Mouse (Mus musculus): ENCODE measurements at regions not wholly inside any gene's neighbourhood (a gene's known extent, or its start where the extent isn't known, plus 50 kb on each side); places are given as distances from the start of the nearest gene placed in this dataset.
A peak's percentile ranks its signal among the peaks of the same experiment; 100 is the strongest.

DNA sequence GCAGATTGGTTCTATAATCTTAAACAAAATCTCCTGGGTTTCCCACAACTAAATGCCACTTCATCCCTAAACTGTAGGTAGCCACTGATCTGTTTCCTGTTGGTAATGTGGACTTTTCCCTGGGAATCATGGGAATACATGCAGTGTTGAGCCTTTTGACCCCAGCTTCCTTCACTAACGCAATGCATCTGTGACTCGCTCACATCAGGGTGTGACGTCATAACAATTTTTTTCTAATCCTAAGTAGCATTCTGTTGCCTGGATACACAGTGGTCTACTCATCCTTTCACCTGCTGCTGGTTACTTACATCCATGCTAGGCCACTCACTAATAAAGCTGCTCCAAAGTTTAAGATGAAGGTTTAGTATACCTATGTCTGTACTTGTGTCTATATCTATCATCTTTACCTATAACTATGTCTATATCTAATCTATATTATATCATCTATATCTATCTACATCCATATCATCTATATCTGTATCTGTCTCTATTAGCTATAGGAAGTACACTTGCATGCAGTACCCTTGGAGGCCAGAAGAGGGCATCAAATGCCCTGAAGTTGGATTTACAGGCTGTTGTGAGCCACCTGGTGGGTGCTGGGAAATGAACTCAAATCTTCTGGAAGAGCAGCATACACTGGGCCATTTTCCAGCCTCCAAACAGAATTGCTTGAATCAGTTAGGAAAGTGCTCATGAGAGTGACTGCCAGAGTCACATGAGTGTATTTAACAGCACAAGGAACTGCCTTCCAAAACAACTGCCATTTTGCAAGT is 157.5 kb upstream of the Rpl34 start:
- H3K4me1 ChIP-seq (ENCODE audit: control insufficient read depth, insufficient read depth, insufficient read length, low read length) = peaks cover 4% of the 10 kb centered on the region; the same call in 1 of the 2 replicates
- no peak overlapping the region for H3K4me3 ChIP-seq (ENCODE audit: low read depth, low read length)
- 78% methylated on average over 3 of the region's 3 CpGs for WGBS
- H3K36me3 ChIP-seq (ENCODE audit: control insufficient read depth, insufficient read depth, low read length) = no peaks in the 10 kb centered on the region
- peak; percentile 78; the same call in 1 of the 2 replicates for TF ChIP-seq CTCF (IDR thresholded peaks at IDR 0.05; ENCODE audit: extremely low read depth, insufficient read length, insufficient replicate concordance, low read depth, low read length)
- TF ChIP-seq POLR2A (IDR thresholded peaks at IDR 0.05; ENCODE audit: low read depth, low read length) = no peak
- no peak overlapping the region for H3K27ac ChIP-seq (ENCODE audit: insufficient read depth, low read depth, low read length)
- no peaks in the 10 kb centered on the region for H3K27me3 ChIP-seq (ENCODE audit: control insufficient read depth, insufficient read depth, low read length)

DNA sequence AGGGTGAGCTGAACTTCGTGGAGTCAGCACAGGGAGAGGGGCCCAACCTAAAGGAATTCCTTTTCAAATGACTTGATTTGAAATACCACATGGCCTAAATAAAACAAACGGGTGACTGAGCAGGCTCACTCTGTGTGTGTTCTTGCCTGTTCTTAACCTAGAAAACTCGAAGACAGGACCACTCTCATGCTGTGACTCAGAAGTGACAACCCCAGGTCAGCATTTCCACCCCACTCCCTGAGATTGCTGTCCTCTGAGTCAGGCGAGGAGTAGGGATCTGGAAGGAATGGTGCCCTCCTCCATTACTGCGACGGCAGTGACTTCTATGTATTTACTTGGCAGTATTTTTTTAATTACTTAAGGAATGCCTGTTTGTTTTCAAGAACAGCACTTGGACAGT is 155.8 kb upstream of the Rpl34 start:
- no peak overlapping the region for H3K27ac ChIP-seq (ENCODE audit: insufficient read depth, low read depth, low read length)
- H3K4me1 ChIP-seq (ENCODE audit: control insufficient read depth, insufficient read depth, insufficient read length, low read length) = no peaks in the 10 kb centered on the region
- no peak overlapping the region for H3K4me3 ChIP-seq (ENCODE audit: low read depth, low read length)
- H3K27me3 ChIP-seq (ENCODE audit: control insufficient read depth, insufficient read depth, low read length) = no peaks in the 10 kb centered on the region
- H3K36me3 ChIP-seq (ENCODE audit: control insufficient read depth, insufficient read depth, low read length) = no peaks in the 10 kb centered on the region
- 71% methylated on average over 6 of the region's 6 CpGs for WGBS
- no peak for TF ChIP-seq CTCF (IDR thresholded peaks at IDR 0.05; ENCODE audit: extremely low read depth, insufficient read length, insufficient replicate concordance, low read depth, low read length)
- no peak for TF ChIP-seq POLR2A (IDR thresholded peaks at IDR 0.05; ENCODE audit: low read depth, low read length)

DNA sequence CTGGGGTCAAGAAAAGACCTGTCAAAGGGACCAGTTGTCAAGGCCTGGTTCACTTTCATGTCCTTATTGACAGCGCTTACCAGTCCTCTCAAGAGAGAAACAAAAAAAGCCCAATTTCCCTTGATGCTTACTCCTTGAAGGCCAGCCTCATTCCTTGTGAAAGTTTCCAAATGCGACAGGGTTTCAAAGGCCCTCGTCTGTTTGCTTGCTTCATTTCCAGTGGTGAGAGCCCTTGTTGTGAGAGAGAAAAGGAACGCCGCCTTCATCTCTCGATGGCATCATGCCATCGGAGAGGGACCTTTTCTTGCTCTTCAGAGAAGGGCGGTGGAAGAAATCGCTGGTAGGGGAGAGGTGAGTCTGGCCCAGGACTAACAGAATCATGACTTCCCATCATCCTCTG is 154.2 kb upstream of the Rpl34 start:
- no peaks in the 10 kb centered on the region for H3K4me1 ChIP-seq (ENCODE audit: control insufficient read depth, insufficient read depth, insufficient read length, low read length)
- no peak for TF ChIP-seq CTCF (IDR thresholded peaks at IDR 0.05; ENCODE audit: extremely low read depth, insufficient read length, insufficient replicate concordance, low read depth, low read length)
- no peak for TF ChIP-seq POLR2A (IDR thresholded peaks at IDR 0.05; ENCODE audit: low read depth, low read length)
- 93% methylated on average over 9 of the region's 9 CpGs for WGBS
- H3K27ac ChIP-seq (ENCODE audit: insufficient read depth, low read depth, low read length) = no peak overlapping the region
- no peak overlapping the region for H3K4me3 ChIP-seq (ENCODE audit: low read depth, low read length)
- no peaks in the 10 kb centered on the region for H3K36me3 ChIP-seq (ENCODE audit: control insufficient read depth, insufficient read depth, low read length)
- H3K27me3 ChIP-seq (ENCODE audit: control insufficient read depth, insufficient read depth, low read length) = no peaks in the 10 kb centered on the region

DNA sequence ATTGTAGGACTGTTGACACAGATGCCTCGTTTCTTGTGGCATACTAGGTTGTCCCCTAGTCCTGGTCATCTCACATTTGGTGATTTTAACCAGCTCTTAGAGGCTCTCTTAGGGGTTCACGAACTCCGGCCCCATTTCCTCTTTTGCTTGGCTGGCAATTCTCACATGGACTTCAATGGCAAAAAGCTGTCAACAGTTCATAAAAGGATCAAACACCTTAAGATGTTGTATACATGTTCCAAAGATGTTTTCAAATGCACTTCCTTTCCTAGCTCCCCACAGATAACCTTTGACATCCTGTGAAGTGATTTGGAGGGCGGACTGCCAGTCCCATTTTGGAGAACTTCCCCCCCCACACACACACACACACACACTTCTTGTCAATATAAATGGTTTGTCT is 153.7 kb upstream of the Rpl34 start:
- TF ChIP-seq POLR2A (IDR thresholded peaks at IDR 0.05; ENCODE audit: low read depth, low read length) = no peak
- no peak for TF ChIP-seq CTCF (IDR thresholded peaks at IDR 0.05; ENCODE audit: extremely low read depth, insufficient read length, insufficient replicate concordance, low read depth, low read length)
- no peak overlapping the region for H3K27ac ChIP-seq (ENCODE audit: insufficient read depth, low read depth, low read length)
- no peak overlapping the region for H3K4me3 ChIP-seq (ENCODE audit: low read depth, low read length)
- H3K4me1 ChIP-seq (ENCODE audit: control insufficient read depth, insufficient read depth, insufficient read length, low read length) = no peaks in the 10 kb centered on the region
- no peaks in the 10 kb centered on the region for H3K36me3 ChIP-seq (ENCODE audit: control insufficient read depth, insufficient read depth, low read length)
- WGBS = 70% methylated on average over 4 of the region's 4 CpGs
- H3K27me3 ChIP-seq (ENCODE audit: control insufficient read depth, insufficient read depth, low read length) = no peaks in the 10 kb centered on the region

DNA sequence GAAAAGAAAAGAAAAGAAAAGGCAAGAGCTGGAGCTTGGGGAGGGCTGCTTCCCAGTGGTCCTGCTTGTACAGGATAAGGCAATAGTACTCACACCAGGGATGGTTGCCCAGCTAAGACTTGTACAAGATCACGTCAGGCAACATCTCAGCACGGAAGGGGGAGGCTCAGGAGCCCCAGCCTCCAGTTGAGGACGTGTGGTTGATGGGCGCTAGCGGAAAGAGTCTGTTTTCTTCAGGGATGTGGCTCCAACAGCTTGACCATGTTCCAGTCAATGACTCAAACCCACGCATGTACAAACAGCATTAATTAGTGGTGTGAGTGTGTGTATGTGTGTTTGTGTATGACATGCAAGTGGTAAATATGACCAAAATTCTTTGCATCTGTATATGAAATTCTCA is 153.1 kb upstream of the Rpl34 start:
- Histone ChIP-seq H3K4me3 (ENCODE audit: low read depth, low read length) (no peak overlapping the region), H3K27me3 (ENCODE audit: control insufficient read depth, insufficient read depth, low read length) (no peaks in the 10 kb centered on the region), H3K36me3 (ENCODE audit: control insufficient read depth, insufficient read depth, low read length) (no peaks in the 10 kb centered on the region), H3K4me1 (ENCODE audit: control insufficient read depth, insufficient read depth, insufficient read length, low read length) (no peaks in the 10 kb centered on the region), H3K27ac (ENCODE audit: insufficient read depth, low read depth, low read length) (no peak overlapping the region)
- TF ChIP-seq CTCF (IDR thresholded peaks at IDR 0.05; ENCODE audit: extremely low read depth, insufficient read length, insufficient replicate concordance, low read depth, low read length) = no peak
- TF ChIP-seq POLR2A (IDR thresholded peaks at IDR 0.05; ENCODE audit: low read depth, low read length) = no peak
- 93% methylated on average over 6 of the region's 6 CpGs for WGBS

DNA sequence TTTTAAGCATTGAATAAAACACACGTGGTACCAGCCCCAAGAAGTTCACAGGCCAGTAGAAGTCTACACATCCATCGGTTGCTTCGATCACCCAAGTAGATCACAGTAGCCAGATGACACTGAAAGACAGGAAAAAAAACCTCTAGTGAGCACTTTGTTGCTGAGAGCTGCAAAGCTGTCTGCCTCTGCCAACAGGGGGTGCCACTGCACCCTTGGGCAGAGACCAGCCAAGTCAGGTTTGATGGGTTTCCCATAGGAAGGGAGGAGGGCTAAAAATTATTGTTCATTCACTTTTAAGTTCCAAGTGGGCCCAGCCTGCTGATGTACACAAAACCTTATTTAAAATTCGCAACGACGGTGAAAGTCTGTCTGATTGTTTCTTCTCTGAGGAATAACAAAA is 150.3 kb upstream of the Rpl34 start:
- TF ChIP-seq CTCF (IDR thresholded peaks at IDR 0.05; ENCODE audit: extremely low read depth, insufficient read length, insufficient replicate concordance, low read depth, low read length) (peak; percentile 37; the same call in 1 of the 2 replicates), POLR2A (IDR thresholded peaks at IDR 0.05; ENCODE audit: low read depth, low read length) (no peak)
- Histone ChIP-seq H3K4me3 (ENCODE audit: low read depth, low read length) (no peak overlapping the region), H3K36me3 (ENCODE audit: control insufficient read depth, insufficient read depth, low read length) (no peaks in the 10 kb centered on the region), H3K27me3 (ENCODE audit: control insufficient read depth, insufficient read depth, low read length) (no peaks in the 10 kb centered on the region), H3K27ac (ENCODE audit: insufficient read depth, low read depth, low read length) (no peak overlapping the region), H3K4me1 (ENCODE audit: control insufficient read depth, insufficient read depth, insufficient read length, low read length) (no peaks in the 10 kb centered on the region)
- WGBS = 84% methylated on average over 6 of the region's 6 CpGs

DNA sequence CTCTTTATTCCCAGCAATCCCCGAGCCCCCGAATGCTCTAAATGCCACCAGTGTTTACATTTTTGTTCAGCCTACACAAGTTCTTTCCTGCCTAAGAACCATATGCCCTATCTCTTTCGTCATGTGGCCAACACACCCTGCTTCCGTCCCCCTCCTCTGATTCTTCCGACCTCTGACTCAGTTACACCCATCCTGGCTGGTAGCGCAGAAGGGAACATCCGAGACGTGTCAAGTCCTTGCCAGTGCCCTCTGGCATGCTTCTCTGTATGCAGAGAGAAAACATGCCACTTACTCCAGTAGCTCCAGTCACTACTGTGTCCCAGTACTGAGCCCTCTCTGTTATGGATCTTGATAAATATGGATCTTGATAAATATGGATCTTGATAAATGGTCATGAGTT is 149.3 kb upstream of the Rpl34 start:
- no peak for TF ChIP-seq CTCF (IDR thresholded peaks at IDR 0.05; ENCODE audit: extremely low read depth, insufficient read length, insufficient replicate concordance, low read depth, low read length)
- TF ChIP-seq POLR2A (IDR thresholded peaks at IDR 0.05; ENCODE audit: low read depth, low read length) = no peak
- Histone ChIP-seq H3K27ac (ENCODE audit: insufficient read depth, low read depth, low read length) (no peak overlapping the region), H3K36me3 (ENCODE audit: control insufficient read depth, insufficient read depth, low read length) (no peaks in the 10 kb centered on the region), H3K4me1 (ENCODE audit: control insufficient read depth, insufficient read depth, insufficient read length, low read length) (no peaks in the 10 kb centered on the region), H3K27me3 (ENCODE audit: control insufficient read depth, insufficient read depth, low read length) (no peaks in the 10 kb centered on the region), H3K4me3 (ENCODE audit: low read depth, low read length) (no peak overlapping the region)
- 75% methylated on average over 8 of the region's 8 CpGs for WGBS
